Mouse (Mus musculus): ENCODE measurements around the gene Phf14.
"Not testable (repeated sequence)": the region's sequence is repeated elsewhere in the genome, so short reads cannot be mapped to it uniquely, and the experiment has no call there.

Gene Phf14

GRCm38 (mm10) chr6:11907269-11908032, at the start of gene Phf14, which contains the start of gene Ndufa4:
TSS of gene Phf14 (plus strand) at chr6:11907809.
TSS of gene Ndufa4 (minus strand) at chr6:11907497.
- in situ Hi-C loops (cut with MboI): loop anchor here (25.0 kb wide), 1 partner anchor 120 kb away; no protein-coding TSS in a partner anchor

- in situ Hi-C loops (cut with MboI): not testable (repeated sequence)
These were observed 32.2 kb upstream of the Phf14 start for GRCm38 (mm10) chr6:11875364-11875763.

GRCm38 (mm10) chr6:11900809-11901310, 6.7 kb upstream of the Phf14 start:
- in situ Hi-C loops (cut with MboI): loop anchor here (25.0 kb wide), 1 partner anchor 114 kb away; no protein-coding TSS in a partner anchor

GRCm38 (mm10) chr6:11906890-11907268, 730 bp upstream of the Phf14 start:
- in situ Hi-C loops (cut with MboI): loop anchor here (25.0 kb wide), 1 partner anchor 120 kb away; no protein-coding TSS in a partner anchor

GRCm38 (mm10) chr6:11908170-11908569, 561 bp downstream of the Phf14 start:
- in situ Hi-C loops (cut with MboI): loop anchor here (25.0 kb wide), 1 partner anchor 121 kb away; no protein-coding TSS in a partner anchor

- in situ Hi-C loops (cut with MboI): no loop called here
These were observed 18.0 kb downstream of the Phf14 start for GRCm38 (mm10) chr6:11925496-11926041.

GRCm38 (mm10) chr6:11926082-11926595, 18.5 kb downstream of the Phf14 start:
- in situ Hi-C loops (cut with MboI): no loop called here

- in situ Hi-C loops (cut with MboI): no loop called here
These were observed 19.9 kb downstream of the Phf14 start for GRCm38 (mm10) chr6:11927485-11927884.

GRCm38 (mm10) chr6:11933403-11933802, 25.8 kb downstream of the Phf14 start:
- in situ Hi-C loops (cut with MboI): no loop called here

- in situ Hi-C loops (cut with MboI): no loop called here
These were observed 33.3 kb downstream of the Phf14 start for GRCm38 (mm10) chr6:11940895-11941294.

- in situ Hi-C loops (cut with MboI): no loop called here
These were observed 34.5 kb downstream of the Phf14 start for GRCm38 (mm10) chr6:11942089-11942488.

GRCm38 (mm10) chr6:11948100-11948499, 40.5 kb downstream of the Phf14 start:
- in situ Hi-C loops (cut with MboI): no loop called here

- in situ Hi-C loops (cut with MboI): no loop called here
These were observed 52.6 kb downstream of the Phf14 start for GRCm38 (mm10) chr6:11960172-11960571.

GRCm38 (mm10) chr6:11993782-11994181, 86.2 kb downstream of the Phf14 start:
- in situ Hi-C loops (cut with MboI): no loop called here

GRCm38 (mm10) chr6:11998576-11998975, 91.0 kb downstream of the Phf14 start:
- in situ Hi-C loops (cut with MboI): no loop called here

GRCm38 (mm10) chr6:11999506-11999905, 91.9 kb downstream of the Phf14 start:
- in situ Hi-C loops (cut with MboI): no loop called here

- in situ Hi-C loops (cut with MboI): no loop called here
These were observed 97.8 kb downstream of the Phf14 start for GRCm38 (mm10) chr6:12005455-12005854.

- in situ Hi-C loops (cut with MboI): no loop called here
These were observed 98.4 kb downstream of the Phf14 start for GRCm38 (mm10) chr6:12006001-12006400.

- in situ Hi-C loops (cut with MboI): no loop called here
These were observed 104.5 kb downstream of the Phf14 start for GRCm38 (mm10) chr6:12012103-12012502.

- in situ Hi-C loops (cut with MboI): no loop called here
These were observed 106.4 kb downstream of the Phf14 start for GRCm38 (mm10) chr6:12014035-12014434.

GRCm38 (mm10) chr6:12014733-12015132, 107.1 kb downstream of the Phf14 start:
- in situ Hi-C loops (cut with MboI): no loop called here

GRCm38 (mm10) chr6:12019736-12020135, 112.1 kb downstream of the Phf14 start:
- in situ Hi-C loops (cut with MboI): no loop called here

GRCm38 (mm10) chr6:12020156-12020555, 112.5 kb downstream of the Phf14 start:
- in situ Hi-C loops (cut with MboI): no loop called here
